Mouse (Mus musculus) forebrain, postnatal 0 days (tissue): ENCODE measurements around the gene Fam166a. TPM values are rescaled to one million over a fixed set of nuclear protein-coding genes. Genes with fewer than 3 reads are reported as not detected.

Source experiments
- ATAC-seq: fragments of 200-750 bp; cut with Nextera tagmentation; 2 replicates; pipeline ENCODE4 v1.8.0; 2017; ENCODE audit warnings: mild to moderate bottlenecking, moderate library complexity
- DNase-seq: peaks from one replicate; pipeline ENCODE4 v3.0.0-alpha.2; 2015
- H3K27ac ChIP-seq: fragments of 300-500 bp; sonication (generic); 2 replicates; pipeline ENCODE4 v1.5.1; 2014; ENCODE audit warnings: low read depth, mild to moderate bottlenecking, antibody characterized with exemption, low read length, moderate library complexity, mixed read lengths
- H3K27me3 ChIP-seq: fragments of 300-500 bp; sonication (generic); 2 replicates; pipeline ENCODE4 v1.6.1; 2014; ENCODE audit warnings: mild to moderate bottlenecking, low read length, mixed read lengths; ENCODE audit not compliant: insufficient read depth
- H3K36me3 ChIP-seq: fragments of 300-500 bp; sonication (generic); 2 replicates; pipeline ENCODE4 v1.6.1; 2014; ENCODE audit warnings: mild to moderate bottlenecking, moderate library complexity; ENCODE audit not compliant: insufficient read depth
- H3K4me1 ChIP-seq: fragments of 300-500 bp; sonication (generic); 2 replicates; pipeline ENCODE4 v1.6.1; 2014; ENCODE audit warnings: antibody characterized with exemption; ENCODE audit not compliant: insufficient read depth
- H3K4me2 ChIP-seq: fragments of 300-500 bp; sonication (generic); 2 replicates; pipeline ENCODE4 v1.6.1; 2014; ENCODE audit warnings: low read depth, mild to moderate bottlenecking, moderate library complexity
- H3K4me3 ChIP-seq: fragments of 300-500 bp; sonication (generic); 2 replicates; pipeline ENCODE4 v1.5.1; 2014; ENCODE audit warnings: low read depth, low read length, mixed read lengths
- H3K9ac ChIP-seq: fragments of 300-500 bp; sonication (generic); 2 replicates; pipeline ENCODE4 v1.6.1; 2014; ENCODE audit warnings: mild to moderate bottlenecking
- H3K9me3 ChIP-seq: fragments of 300-500 bp; sonication (generic); 2 replicates; pipeline ENCODE4 v1.6.1; 2016; ENCODE audit warnings: low read length
- CTCF ChIP-seq: sonication (generic); IDR thresholded peaks from 2 replicates; pipeline ENCODE4 v1.5.1; 2016; ENCODE audit warnings: antibody characterized with exemption, control low read depth, low read depth
- WGBS: fragments of 180-500 bp; shearing (Covaris S2); extraction: QIAGEN DNeasy Blood & Tissue Kit; methylation state at CpG from one replicate; pipeline ENCODE4 v1.1.7; 2014; 5-methylcytosine and 5-hydroxymethylcytosine counted together
- polyA plus RNA-seq: library from polyadenylated mRNA; unstranded; fragments of >200 nt; fragmentation: Nextera tagmentation; extraction: Ambion mirVana; gene quantifications from 2 replicates; pipeline ENCODE4 v1.2.1, GENCODE M21; 2015
- total RNA-seq: library from RNA; depleted of rRNA; stranded (reverse); fragments of >200 nt; gene quantifications from 2 replicates; pipeline ENCODE4 v1.2.3, GENCODE M21; 2014; rRNA removed

Fam166a gene
- total and polyA plus RNA-seq, 2 experiments from 2014 or later: not detected

DNA sequence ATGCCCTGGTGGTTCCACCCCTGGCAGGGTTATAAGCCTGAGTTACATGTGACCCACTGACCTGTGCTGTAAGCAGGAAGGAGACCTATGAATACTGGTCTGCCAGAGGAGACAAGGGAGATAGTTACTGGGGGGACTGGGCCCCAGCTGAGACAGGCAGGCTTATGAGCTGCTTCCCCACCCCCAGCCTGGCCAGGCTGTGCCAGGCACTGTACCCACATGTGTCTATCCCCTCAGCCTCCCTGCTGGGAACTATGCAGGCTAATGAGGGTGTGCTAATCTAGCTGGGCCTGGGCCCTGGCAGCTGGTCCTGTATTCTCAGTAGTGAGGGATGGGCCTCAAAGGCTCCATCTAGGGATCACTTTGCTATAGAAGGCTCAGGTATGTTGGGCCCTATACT, 48.7 kb downstream of the Fam166a start:
- no peak for TF ChIP-seq CTCF
- peaks cover 42% of the 10 kb centered on the region for H3K4me1 ChIP-seq
- DNase-seq (no peak), ATAC-seq (no peak)
- H3K27me3 ChIP-seq: no peaks in the 10 kb centered on the region
- no peak overlapping the region for H3K9ac ChIP-seq
- H3K36me3 ChIP-seq: peaks cover 25% of the 10 kb centered on the region
- H3K4me3 ChIP-seq: no peak overlapping the region
- H3K4me2 ChIP-seq: 0 out of 2 replicates have a peak overlapping the region, but pooled peaks have one; percentile 35
- no peaks in the 10 kb centered on the region for H3K9me3 ChIP-seq
- no peak overlapping the region for H3K27ac ChIP-seq

- no peak overlapping the region for H3K9ac ChIP-seq
- no peak for TF ChIP-seq CTCF
- H3K9me3 ChIP-seq: no peaks in the 10 kb centered on the region
- peaks cover 25% of the 10 kb centered on the region for H3K36me3 ChIP-seq
- no peak overlapping the region for H3K4me2 ChIP-seq
- 78% methylated on average over 4 of the region's 4 CpGs for WGBS
- peaks cover 42% of the 10 kb centered on the region for H3K4me1 ChIP-seq
- no peak overlapping the region for H3K4me3 ChIP-seq
- H3K27me3 ChIP-seq: no peaks in the 10 kb centered on the region
- H3K27ac ChIP-seq: no peak overlapping the region
- no peak for ATAC-seq
- DNase-seq: no peak
Measured at GRCm38 (mm10) chr2:25267746-25268309, 49.3 kb downstream of the Fam166a start.

Other genes starting within 250 kb of the Fam166a start
Only the 30 nearest of the 32 such genes appear.
- gene Nsmf, start 164.4 kb upstream of the Fam166a start, total RNA-seq: 285 and 329 TPM in 2 replicates
- 258 and 262 TPM in 2 replicates for gene Nsmf, start 164.4 kb upstream of the Fam166a start, polyA plus RNA-seq
- gene Entpd8, start 138.4 kb upstream of the Fam166a start, total RNA-seq: not detected in 2 replicates
- not detected in 2 replicates for gene Entpd8, start 138.4 kb upstream of the Fam166a start, polyA plus RNA-seq
- not detected in 2 replicates for gene Noxa1, start 123.6 kb upstream of the Fam166a start, total RNA-seq
- not detected in 2 replicates for gene Noxa1, start 123.6 kb upstream of the Fam166a start, polyA plus RNA-seq
- 38.2 and 40.0 TPM in 2 replicates for gene Nrarp, start 38.0 kb upstream of the Fam166a start, total RNA-seq
- 17.0 and 17.8 TPM in 2 replicates for gene Nrarp, start 38.0 kb upstream of the Fam166a start, polyA plus RNA-seq
- 1.7 and 3.3 TPM in 2 replicates for gene Tor4a, start 21.9 kb upstream of the Fam166a start, total RNA-seq
- 0.92 and 1.2 TPM in 2 replicates for gene Tor4a, start 21.9 kb upstream of the Fam166a start, polyA plus RNA-seq
- 94.6 and 115 TPM in 2 replicates for gene Nelfb, start 7.3 kb upstream of the Fam166a start, total RNA-seq
- gene Nelfb, start 7.3 kb upstream of the Fam166a start, polyA plus RNA-seq: 57.1 and 76.1 TPM in 2 replicates
- not detected in 2 replicates for gene Stpg3, start 4.1 kb upstream of the Fam166a start, total RNA-seq
- gene Stpg3, start 4.1 kb upstream of the Fam166a start, polyA plus RNA-seq: not detected in 2 replicates
- gene Tubb4b, start 6.0 kb downstream of the Fam166a start, total RNA-seq: 553 and 579 TPM in 2 replicates
- 382 and 469 TPM in 2 replicates for gene Tubb4b, start 6.0 kb downstream of the Fam166a start, polyA plus RNA-seq
- gene Slc34a3, start 15.6 kb downstream of the Fam166a start, total RNA-seq: not detected in 2 replicates
- gene Slc34a3, start 15.6 kb downstream of the Fam166a start, polyA plus RNA-seq: not detected in 2 replicates
- not detected in 2 replicates for gene Rnf224, start 18.0 kb downstream of the Fam166a start, total RNA-seq
- gene Rnf224, start 18.0 kb downstream of the Fam166a start, polyA plus RNA-seq: not detected in 2 replicates
- 77.6 and 84.1 TPM in 2 replicates for gene Rnf208, start 23.5 kb downstream of the Fam166a start, total RNA-seq
- 193 and 205 TPM in 2 replicates for gene Rnf208, start 23.5 kb downstream of the Fam166a start, polyA plus RNA-seq
- not detected in 2 replicates for gene Cysrt1, start 23.7 kb downstream of the Fam166a start, total RNA-seq
- not detected in 2 replicates for gene Cysrt1, start 23.7 kb downstream of the Fam166a start, polyA plus RNA-seq
- 10.1 and 12.8 TPM in 2 replicates for gene AL732309.1, start 28.1 kb downstream of the Fam166a start, total RNA-seq
- gene AL732309.1, start 28.1 kb downstream of the Fam166a start, polyA plus RNA-seq: 3.0 and 3.1 TPM in 2 replicates
- 29.2 and 42.5 TPM in 2 replicates for gene Tmem203, start 36.7 kb downstream of the Fam166a start, total RNA-seq
- gene Tmem203, start 36.7 kb downstream of the Fam166a start, polyA plus RNA-seq: 22.7 and 27.7 TPM in 2 replicates
- gene Tprn, start 43.9 kb downstream of the Fam166a start, total RNA-seq: 15.2 and 18.1 TPM in 2 replicates
- gene Tprn, start 43.9 kb downstream of the Fam166a start, polyA plus RNA-seq: 16.4 and 18.8 TPM in 2 replicates
- 108 and 127 TPM in 2 replicates for gene Ssna1, start 53.7 kb downstream of the Fam166a start, total RNA-seq
- gene Ssna1, start 53.7 kb downstream of the Fam166a start, polyA plus RNA-seq: 189 and 195 TPM in 2 replicates
- 30.2 and 37.9 TPM in 2 replicates for gene Anapc2, start 53.7 kb downstream of the Fam166a start, total RNA-seq
- gene Anapc2, start 53.7 kb downstream of the Fam166a start, polyA plus RNA-seq: 90.7 and 108 TPM in 2 replicates
- not detected in 2 replicates for gene Tmem210, start 69.4 kb downstream of the Fam166a start, total RNA-seq
- not detected in 2 replicates for gene Tmem210, start 69.4 kb downstream of the Fam166a start, polyA plus RNA-seq
- gene Lrrc26, start 71.2 kb downstream of the Fam166a start, total RNA-seq: not detected in 2 replicates
- 0.15 TPM in 1 of 2 replicates, not detected in the other for gene Lrrc26, start 71.2 kb downstream of the Fam166a start, polyA plus RNA-seq
- gene Grin1, start 100.4 kb downstream of the Fam166a start, total RNA-seq: 77.3 and 88.5 TPM in 2 replicates
- 46.9 and 58.2 TPM in 2 replicates for gene Grin1, start 100.4 kb downstream of the Fam166a start, polyA plus RNA-seq
- 54.0 and 66.1 TPM in 2 replicates for gene Man1b1, start 113.6 kb downstream of the Fam166a start, total RNA-seq
- 35.5 and 43.8 TPM in 2 replicates for gene Man1b1, start 113.6 kb downstream of the Fam166a start, polyA plus RNA-seq
- gene Dpp7, start 137.6 kb downstream of the Fam166a start, total RNA-seq: 17.4 and 21.7 TPM in 2 replicates
- gene Dpp7, start 137.6 kb downstream of the Fam166a start, polyA plus RNA-seq: 15.3 and 19.8 TPM in 2 replicates
- 4.1 and 5.2 TPM in 2 replicates for gene Uap1l1, start 146.9 kb downstream of the Fam166a start, total RNA-seq
- gene Uap1l1, start 146.9 kb downstream of the Fam166a start, polyA plus RNA-seq: 10.4 and 11.9 TPM in 2 replicates
- gene Sapcd2, start 153.6 kb downstream of the Fam166a start, total RNA-seq: 13.2 and 13.9 TPM in 2 replicates
- gene Sapcd2, start 153.6 kb downstream of the Fam166a start, polyA plus RNA-seq: 9.5 and 12.7 TPM in 2 replicates
- 8.2 and 13.5 TPM in 2 replicates for gene Entpd2, start 177.1 kb downstream of the Fam166a start, total RNA-seq
- 14.2 and 18.2 TPM in 2 replicates for gene Entpd2, start 177.1 kb downstream of the Fam166a start, polyA plus RNA-seq
- gene Npdc1, start 180.6 kb downstream of the Fam166a start, total RNA-seq: 179 and 188 TPM in 2 replicates
- gene Npdc1, start 180.6 kb downstream of the Fam166a start, polyA plus RNA-seq: 413 and 442 TPM in 2 replicates
- 1.3 TPM in 1 of 2 replicates, not detected in the other for gene Fut7, start 204.5 kb downstream of the Fam166a start, total RNA-seq
- 0.17 and 0.23 TPM in 2 replicates for gene Fut7, start 204.5 kb downstream of the Fam166a start, polyA plus RNA-seq
- gene Abca2, start 210.0 kb downstream of the Fam166a start, total RNA-seq: 51.5 and 67.4 TPM in 2 replicates
- gene Abca2, start 210.0 kb downstream of the Fam166a start, polyA plus RNA-seq: 8.8 and 10.5 TPM in 2 replicates
- gene Clic3, start 238.1 kb downstream of the Fam166a start, total RNA-seq: 0.48 TPM in 1 of 2 replicates, not detected in the other
- 2.5 and 3.6 TPM in 2 replicates for gene Clic3, start 238.1 kb downstream of the Fam166a start, polyA plus RNA-seq
- 154 and 164 TPM in 2 replicates for gene Paxx, start 242.3 kb downstream of the Fam166a start, total RNA-seq
- gene Paxx, start 242.3 kb downstream of the Fam166a start, polyA plus RNA-seq: 151 and 154 TPM in 2 replicates